Mouse (Mus musculus): ENCODE data around the gene Mgat4a.

The Mgat4a gene

GRCm38 (mm10) chr1:37540810-37541658, at the start of gene Mgat4a:
Gene Mgat4a (minus strand): TSS chr1:37541016.
- in situ Hi-C loops (cut with MseI, MboI): no loop called here

GRCm38 (mm10) chr1:37585809-37586480, 45.1 kb upstream of the Mgat4a start:
- in situ Hi-C loops (cut with MseI, MboI): no loop called here

- in situ Hi-C loops (cut with MseI, MboI): no loop called here
Observed at GRCm38 (mm10) chr1:37583795-37584464, 43.1 kb upstream of the Mgat4a start.

- in situ Hi-C loops (cut with MseI, MboI): no loop called here
Observed at GRCm38 (mm10) chr1:37583167-37583566, 42.4 kb upstream of the Mgat4a start.

GRCm38 (mm10) chr1:37579686-37580085, 38.9 kb upstream of the Mgat4a start:
- in situ Hi-C loops (cut with MseI, MboI): no loop called here

- in situ Hi-C loops (cut with MseI, MboI): no loop called here
Observed at GRCm38 (mm10) chr1:37572528-37573272, 31.9 kb upstream of the Mgat4a start.

- in situ Hi-C loops (cut with MseI, MboI): no loop called here
Observed at GRCm38 (mm10) chr1:37568379-37568778, 27.6 kb upstream of the Mgat4a start.

GRCm38 (mm10) chr1:37566754-37567153, 25.9 kb upstream of the Mgat4a start:
- in situ Hi-C loops (cut with MseI, MboI): no loop called here

GRCm38 (mm10) chr1:37566344-37566743, 25.5 kb upstream of the Mgat4a start:
- in situ Hi-C loops (cut with MseI, MboI): no loop called here

- in situ Hi-C loops (cut with MseI, MboI): no loop called here
Observed at GRCm38 (mm10) chr1:37565396-37565795, 24.6 kb upstream of the Mgat4a start.

- in situ Hi-C loops (cut with MseI, MboI): no loop called here
Observed at GRCm38 (mm10) chr1:37561955-37562354, 21.1 kb upstream of the Mgat4a start.

- in situ Hi-C loops (cut with MseI, MboI): no loop called here
Observed at GRCm38 (mm10) chr1:37560356-37560755, 19.5 kb upstream of the Mgat4a start.

- in situ Hi-C loops (cut with MseI, MboI): no loop called here
Observed at GRCm38 (mm10) chr1:37551986-37552385, 11.2 kb upstream of the Mgat4a start.

- in situ Hi-C loops (cut with MseI, MboI): no loop called here
Observed at GRCm38 (mm10) chr1:37549501-37549900, 8.7 kb upstream of the Mgat4a start.

GRCm38 (mm10) chr1:37546398-37547051, 5.7 kb upstream of the Mgat4a start:
- in situ Hi-C loops (cut with MseI, MboI): no loop called here

GRCm38 (mm10) chr1:37544251-37544650, 3.4 kb upstream of the Mgat4a start:
- in situ Hi-C loops (cut with MseI, MboI): no loop called here

GRCm38 (mm10) chr1:37543057-37543456, 2.2 kb upstream of the Mgat4a start:
- in situ Hi-C loops (cut with MseI, MboI): no loop called here

GRCm38 (mm10) chr1:37539968-37540809, 627 bp downstream of the Mgat4a start:
- in situ Hi-C loops (cut with MseI, MboI): no loop called here

GRCm38 (mm10) chr1:37534532-37535108, 6.2 kb downstream of the Mgat4a start:
- in situ Hi-C loops (cut with MseI, MboI): no loop called here

- in situ Hi-C loops (cut with MseI, MboI): no loop called here
Observed at GRCm38 (mm10) chr1:37533181-37533580, 7.6 kb downstream of the Mgat4a start.
